Mouse (Mus musculus): ENCODE measurements at regions not wholly inside any gene's neighbourhood (a gene's known extent, or its start where the extent isn't known, plus 50 kb on each side); places are given as distances from the start of the nearest gene placed in this dataset.
A peak's percentile ranks its signal among the peaks of the same experiment; 100 is the strongest.

- no peak for DNase-seq (ENCODE audit: low read depth, low spot score)
These were observed 281.0 kb upstream of the Tle1 start for GRCm38 (mm10) chr4:72481748-72482147.

GRCm38 (mm10) chr4:72480535-72480934 lies 279.8 kb upstream of the Tle1 start:
- DNase-seq (ENCODE audit: low read depth, low spot score) = no peak

- no peak for DNase-seq (ENCODE audit: low read depth, low spot score)
These were observed 268.6 kb upstream of the Tle1 start for GRCm38 (mm10) chr4:72469236-72469875.

DNA sequence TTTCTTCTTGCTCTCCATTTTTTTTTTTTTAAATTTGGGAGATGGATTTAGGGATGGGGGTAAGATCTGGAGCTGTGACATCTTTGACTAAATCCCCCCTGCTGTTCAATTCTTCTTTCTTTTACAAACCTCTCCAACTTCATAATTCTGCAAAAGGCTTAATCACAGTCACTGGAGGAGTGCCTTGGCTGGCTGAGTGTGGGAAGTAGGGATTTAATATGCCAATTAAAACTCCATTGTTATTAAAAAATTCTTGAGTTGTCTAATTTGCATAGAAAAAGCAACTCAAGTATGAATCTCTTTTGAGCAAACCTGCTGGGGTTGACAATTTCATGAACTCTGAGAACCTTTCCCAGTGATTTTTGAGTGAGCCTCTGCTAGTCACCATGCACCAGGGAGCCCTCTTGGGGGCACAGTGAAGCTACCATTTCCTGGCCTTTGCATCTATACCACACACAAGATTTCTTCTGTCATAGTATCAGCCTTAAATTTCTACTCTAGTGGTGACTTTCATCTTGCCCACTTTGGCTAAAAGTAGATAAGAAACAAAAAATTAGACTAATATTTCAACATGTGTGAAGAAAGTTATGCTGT lies 243.6 kb upstream of the Tle1 start:
- no peak for DNase-seq (ENCODE audit: low read depth, low spot score)

DNA sequence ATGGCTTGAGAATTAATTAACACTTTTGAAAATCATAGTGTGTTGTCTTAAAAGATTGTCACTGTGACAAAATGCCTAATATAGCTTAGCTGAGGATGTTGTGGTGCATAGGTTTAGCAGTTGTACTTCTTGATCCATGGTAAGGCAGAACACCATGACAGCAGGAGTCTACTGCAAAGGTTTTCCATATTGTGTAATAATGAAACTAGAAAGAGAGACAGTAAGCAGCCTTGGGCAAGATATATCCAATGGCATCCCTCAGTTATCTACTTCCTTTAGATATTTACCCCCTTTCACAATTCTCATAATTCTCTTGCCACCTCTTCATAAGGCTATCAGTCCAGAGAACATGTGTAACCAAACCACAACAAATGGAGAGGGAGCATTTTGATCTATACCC lies 236.6 kb upstream of the Tle1 start:
- DNase-seq (ENCODE audit: low read depth, low spot score) = no peak

- no peak for DNase-seq (ENCODE audit: low read depth, low spot score)
These were observed 224.6 kb upstream of the Tle1 start for GRCm38 (mm10) chr4:72425316-72425715.

DNA sequence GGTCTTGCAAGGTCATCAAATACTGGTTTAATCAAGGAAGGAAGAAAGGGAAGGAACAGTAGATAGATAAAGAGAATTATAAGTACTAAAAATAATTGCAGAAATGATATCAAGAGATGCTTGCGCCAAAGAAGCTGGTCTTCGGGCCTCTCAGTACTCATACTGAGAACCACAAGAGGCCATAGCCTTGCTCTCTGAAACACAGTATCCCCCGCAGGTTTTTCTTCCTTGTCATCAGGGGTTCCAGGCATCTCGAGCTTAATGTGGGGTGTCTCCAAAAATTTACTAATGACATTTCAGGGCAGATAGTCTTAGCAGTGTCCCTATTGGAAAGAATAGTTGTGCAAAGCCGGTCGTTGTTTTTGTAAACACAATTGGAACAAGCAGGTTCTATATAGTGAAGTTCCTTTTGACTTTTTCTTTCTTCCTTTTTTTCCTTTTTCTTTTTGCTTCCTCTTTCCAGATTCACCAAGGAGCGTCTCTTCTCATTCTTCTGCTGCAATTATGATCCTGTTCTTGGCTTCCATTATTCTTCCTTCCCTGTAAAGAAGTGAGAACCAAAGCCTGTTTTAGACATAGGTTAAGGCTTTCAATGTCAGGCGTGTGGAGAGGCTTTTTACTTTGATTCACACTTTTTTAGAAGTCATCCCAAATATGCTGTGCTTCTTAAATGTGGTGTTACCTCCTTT lies 211.5 kb upstream of the Tle1 start:
- no peak for DNase-seq (ENCODE audit: low read depth, low spot score)

- DNase-seq (ENCODE audit: low read depth, low spot score) = no peak
These were observed 210.6 kb upstream of the Tle1 start for GRCm38 (mm10) chr4:72411343-72411742.

GRCm38 (mm10) chr4:72400759-72401158 lies 200.0 kb upstream of the Tle1 start:
- DNase-seq (ENCODE audit: low read depth, low spot score) = no peak

GRCm38 (mm10) chr4:72391887-72392435 lies 191.2 kb upstream of the Tle1 start:
- DNase-seq (ENCODE audit: low read depth, low spot score) = no peak

DNA sequence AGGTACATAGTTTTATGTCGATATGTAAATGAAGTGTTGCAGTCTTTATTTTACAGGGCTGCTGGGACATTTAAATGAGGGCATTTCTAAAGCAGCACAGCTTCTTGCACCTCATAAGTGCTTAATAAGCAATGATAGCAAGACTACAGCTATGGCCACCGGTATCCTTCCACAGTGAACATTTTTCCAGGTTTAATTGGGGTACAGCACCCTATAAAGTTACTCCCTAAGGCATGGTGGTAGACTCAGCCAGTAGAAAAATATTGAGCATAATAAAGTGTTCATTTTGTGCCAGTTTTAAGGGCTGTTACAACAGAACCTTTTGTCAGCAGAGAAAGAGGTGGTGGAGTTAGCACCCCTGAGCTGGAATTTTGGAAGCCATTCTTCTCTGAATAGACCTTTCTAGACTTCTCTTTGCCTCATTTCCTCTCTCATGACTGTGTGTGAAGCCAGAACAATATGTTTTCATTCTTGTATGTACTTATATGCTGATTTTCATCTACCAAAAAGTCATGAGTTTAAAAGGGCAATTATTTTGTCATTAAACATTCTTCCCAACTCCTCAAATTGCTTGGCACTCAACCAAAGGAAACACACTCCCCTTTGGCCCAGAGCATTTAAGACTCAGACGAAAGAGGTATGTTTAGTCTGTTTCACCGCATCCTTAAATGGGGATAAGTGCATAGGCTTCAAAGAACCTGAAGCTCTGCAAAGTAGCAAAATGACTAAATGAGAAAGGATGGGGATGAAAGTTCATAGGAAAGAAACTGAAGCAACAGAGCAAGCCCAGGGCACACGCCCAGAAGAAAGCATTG lies 189.3 kb upstream of the Tle1 start:
- peak; percentile 51 for DNase-seq (ENCODE audit: low read depth, low spot score)

GRCm38 (mm10) chr4:72384901-72385264 lies 184.2 kb upstream of the Tle1 start:
- DNase-seq (ENCODE audit: low read depth, low spot score) = no peak

GRCm38 (mm10) chr4:72384259-72384900 lies 183.7 kb upstream of the Tle1 start:
- no peak for DNase-seq (ENCODE audit: low read depth, low spot score)

DNA sequence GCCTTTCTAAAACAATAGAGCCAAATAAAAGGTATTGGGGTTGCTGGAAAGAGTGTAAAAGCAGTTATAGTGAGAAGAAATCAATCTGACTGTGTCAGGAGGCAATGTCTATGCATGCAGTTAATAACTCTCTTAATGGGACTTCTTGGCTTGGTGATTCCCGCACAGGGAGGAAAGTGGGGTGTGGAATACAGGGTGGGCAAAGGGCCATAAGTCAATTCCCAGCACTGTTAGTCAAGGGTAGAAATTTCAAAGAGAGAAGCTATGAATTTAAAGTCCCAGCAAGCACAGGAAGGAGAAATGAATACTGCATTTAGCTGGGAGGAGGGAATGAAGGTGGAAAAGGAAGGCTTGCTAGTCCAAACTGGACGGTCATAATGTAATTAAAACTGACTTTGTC lies 183.0 kb upstream of the Tle1 start:
- no peak for DNase-seq (ENCODE audit: low read depth, low spot score)

DNA sequence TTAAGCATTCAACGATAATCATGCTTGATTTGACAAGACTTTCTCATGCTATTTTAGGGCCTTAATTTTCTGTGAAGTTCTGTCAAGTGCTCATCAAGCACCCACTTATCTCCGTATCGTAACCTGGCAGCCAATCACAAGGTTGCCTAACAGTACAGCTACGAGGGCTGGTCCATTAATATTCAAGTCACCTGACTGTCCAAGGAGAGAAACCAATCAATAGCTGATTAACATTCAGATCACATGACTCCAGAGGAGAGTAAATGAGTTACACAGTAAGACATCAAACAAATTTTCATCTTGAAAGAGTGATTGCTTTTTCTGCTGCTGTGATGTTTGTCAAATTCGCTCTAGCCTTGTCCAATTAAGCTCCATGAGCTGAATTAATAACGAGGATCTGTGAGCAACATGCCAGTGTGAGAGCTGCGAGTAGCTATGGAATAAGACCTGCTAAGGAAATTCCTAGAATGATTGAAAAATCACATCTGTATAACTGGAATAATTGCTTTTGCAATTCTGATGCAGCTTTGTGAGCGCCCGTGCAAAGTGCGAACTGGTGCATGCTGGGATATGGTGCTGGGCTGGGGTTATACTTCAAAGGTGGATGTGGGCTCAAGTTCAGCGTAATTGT lies 181.9 kb upstream of the Tle1 start:
- no peak for DNase-seq (ENCODE audit: low read depth, low spot score)

DNA sequence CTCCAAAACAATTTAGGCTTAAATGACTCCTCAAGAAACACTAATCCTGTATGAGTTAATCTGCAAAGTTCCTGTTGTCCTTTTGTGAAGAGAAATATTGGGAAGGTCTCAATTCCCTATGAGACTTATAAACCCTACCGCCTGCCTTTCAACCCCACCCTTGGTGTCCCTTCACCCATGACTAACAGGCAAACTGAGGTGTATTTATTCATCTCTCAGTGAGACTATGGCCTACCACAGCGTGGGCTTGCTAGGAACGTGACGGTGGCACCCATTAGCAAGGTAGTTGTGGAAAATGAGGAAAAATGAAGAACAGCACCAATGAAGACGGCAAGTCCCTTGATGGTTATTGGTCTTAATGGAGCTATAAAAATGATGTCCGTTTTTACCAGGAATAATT lies 181.0 kb upstream of the Tle1 start:
- DNase-seq (ENCODE audit: low read depth, low spot score) = no peak

DNA sequence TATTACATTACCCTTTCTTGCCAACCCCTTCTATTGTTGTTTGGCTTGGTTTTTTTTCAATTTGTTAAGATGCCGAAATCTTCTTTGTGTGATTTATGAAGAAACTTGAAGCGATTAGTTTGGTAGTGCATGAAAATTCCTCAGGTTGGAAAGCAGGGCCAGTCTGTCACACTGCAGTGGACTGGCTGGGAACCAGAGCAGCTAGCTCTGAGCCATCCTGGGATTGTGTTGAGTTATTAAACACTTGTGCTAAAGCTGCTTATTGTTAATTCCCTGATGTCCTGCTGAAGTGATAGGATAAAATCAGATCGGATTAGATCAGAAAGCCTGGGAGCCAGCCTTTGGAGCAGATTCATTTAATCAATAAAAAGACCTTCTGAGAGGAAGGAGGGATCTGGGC lies 180.4 kb upstream of the Tle1 start:
- no peak for DNase-seq (ENCODE audit: low read depth, low spot score)

GRCm38 (mm10) chr4:72379515-72379914 lies 178.8 kb upstream of the Tle1 start:
- no peak for DNase-seq (ENCODE audit: low read depth, low spot score)

GRCm38 (mm10) chr4:72379011-72379410 lies 178.3 kb upstream of the Tle1 start:
- no peak for DNase-seq (ENCODE audit: low read depth, low spot score)

DNA sequence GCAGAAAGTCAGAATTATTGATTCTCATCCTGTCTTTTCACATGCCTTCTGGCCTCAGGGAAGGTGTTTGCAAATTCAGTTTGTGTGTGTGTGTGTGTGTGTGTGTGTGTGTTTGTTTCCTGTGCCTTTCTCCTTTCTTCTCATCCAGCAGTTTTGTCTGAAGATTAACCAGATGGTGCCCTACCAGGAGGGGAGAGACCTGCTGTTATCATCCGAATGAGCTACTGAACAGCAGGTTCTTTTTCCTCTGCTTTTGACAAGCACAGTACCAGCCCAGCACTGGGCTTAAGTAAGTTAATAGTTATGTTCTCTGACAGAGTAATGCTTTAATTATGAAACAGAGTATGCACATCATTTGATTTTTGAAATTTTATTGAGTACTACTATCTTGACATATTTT lies 176.8 kb upstream of the Tle1 start:
- DNase-seq (ENCODE audit: low read depth, low spot score) = no peak

GRCm38 (mm10) chr4:72351985-72352384 lies 151.3 kb upstream of the Tle1 start:
- DNase-seq (ENCODE audit: low read depth, low spot score) = no peak
